Mouse (Mus musculus): ENCODE measurements at regions not wholly inside any gene's neighbourhood (a gene's known extent, or its start where the extent isn't known, plus 50 kb on each side); places are given as distances from the start of the nearest gene placed in this dataset.

GRCm38 (mm10) chr5:73782214-73783091 lies 131.3 kb downstream of the Spata18 start:
- WGBS = 36% methylated on average over 15 of the region's 15 CpGs
- no peaks in the 10 kb centered on the region for H3K27me3 ChIP-seq (ENCODE audit: control insufficient read depth, insufficient read depth, low read length)
- H3K9me3 ChIP-seq (replicated peaks; ENCODE audit: control insufficient read depth, low read length) = no peaks in the 10 kb centered on the region
- no peak overlapping the region for H3K4me3 ChIP-seq (replicated peaks; ENCODE audit: low read length)
- ATAC-seq (ENCODE audit: insufficient read depth, low FRiP score) = peak; percentile 40; the same call in 1 of the 2 replicates
- H3K9ac ChIP-seq (ENCODE audit: low read length) = no peak overlapping the region
- no peak overlapping the region for H3K27ac ChIP-seq (ENCODE audit: low read length)
- no peak overlapping the region for H3K4me2 ChIP-seq (ENCODE audit: low read depth, low read length)
- no peaks in the 10 kb centered on the region for H3K36me3 ChIP-seq (ENCODE audit: control insufficient read depth, insufficient read depth, low read length)
- H3K4me1 ChIP-seq (ENCODE audit: control insufficient read depth, insufficient read depth, low read length) = peaks cover 8% of the 10 kb centered on the region

- WGBS = 71% methylated on average over 5 of the region's 5 CpGs
- Histone ChIP-seq H3K4me1 (ENCODE audit: control insufficient read depth, insufficient read depth, low read length) (no peaks in the 10 kb centered on the region), H3K4me2 (ENCODE audit: low read depth, low read length) (no peak overlapping the region), H3K27ac (ENCODE audit: low read length) (no peak overlapping the region), H3K9ac (ENCODE audit: low read length) (no peak overlapping the region), H3K27me3 (ENCODE audit: control insufficient read depth, insufficient read depth, low read length) (no peaks in the 10 kb centered on the region), H3K9me3 (replicated peaks; ENCODE audit: control insufficient read depth, low read length) (no peaks in the 10 kb centered on the region), H3K4me3 (replicated peaks; ENCODE audit: low read length) (no peak overlapping the region), H3K36me3 (ENCODE audit: control insufficient read depth, insufficient read depth, low read length) (no peaks in the 10 kb centered on the region)
- no peak for ATAC-seq (ENCODE audit: insufficient read depth, low FRiP score)
Observed at GRCm38 (mm10) chr5:73787275-73787674, 136.1 kb downstream of the Spata18 start.

GRCm38 (mm10) chr5:73792216-73792615 lies 141.0 kb downstream of the Spata18 start:
- Histone ChIP-seq H3K9me3 (replicated peaks; ENCODE audit: control insufficient read depth, low read length) (no peaks in the 10 kb centered on the region), H3K4me3 (replicated peaks; ENCODE audit: low read length) (no peak overlapping the region), H3K27me3 (ENCODE audit: control insufficient read depth, insufficient read depth, low read length) (no peaks in the 10 kb centered on the region), H3K27ac (ENCODE audit: low read length) (no peak overlapping the region), H3K36me3 (ENCODE audit: control insufficient read depth, insufficient read depth, low read length) (no peaks in the 10 kb centered on the region), H3K4me2 (ENCODE audit: low read depth, low read length) (no peak overlapping the region), H3K9ac (ENCODE audit: low read length) (no peak overlapping the region), H3K4me1 (ENCODE audit: control insufficient read depth, insufficient read depth, low read length) (peaks cover 10% of the 10 kb centered on the region; the same call in 1 of the 2 replicates)
- no peak for ATAC-seq (ENCODE audit: insufficient read depth, low FRiP score)
- 68% methylated on average over 3 of the region's 3 CpGs for WGBS

DNA sequence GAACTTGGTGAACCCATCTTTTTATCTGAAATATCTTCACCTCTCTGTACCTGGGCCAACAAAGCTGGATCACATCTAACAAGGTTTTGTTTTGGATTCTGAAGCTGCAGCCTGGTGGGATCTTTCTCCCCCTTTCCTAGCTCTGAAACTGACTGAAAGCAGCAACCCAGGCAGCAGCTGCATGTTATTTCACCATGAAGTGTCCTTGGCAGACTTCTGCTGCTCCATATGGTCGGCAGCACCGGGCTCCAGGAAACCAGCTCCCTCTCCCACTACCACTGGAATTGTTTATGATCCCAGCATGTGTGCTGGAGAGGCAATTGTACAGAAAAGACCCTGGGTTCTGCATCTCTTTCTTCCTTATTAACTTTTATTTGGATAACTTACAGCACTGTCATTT lies 145.0 kb downstream of the Spata18 start:
- Histone ChIP-seq H3K4me3 (replicated peaks; ENCODE audit: low read length) (no peak overlapping the region), H3K36me3 (ENCODE audit: control insufficient read depth, insufficient read depth, low read length) (no peaks in the 10 kb centered on the region), H3K4me2 (ENCODE audit: low read depth, low read length) (no peak overlapping the region), H3K4me1 (ENCODE audit: control insufficient read depth, insufficient read depth, low read length) (peaks cover 10% of the 10 kb centered on the region; the same call in 1 of the 2 replicates), H3K9ac (ENCODE audit: low read length) (no peak overlapping the region), H3K9me3 (replicated peaks; ENCODE audit: control insufficient read depth, low read length) (no peaks in the 10 kb centered on the region), H3K27ac (ENCODE audit: low read length) (peak overlapping the region; percentile 82), H3K27me3 (ENCODE audit: control insufficient read depth, insufficient read depth, low read length) (no peaks in the 10 kb centered on the region)
- no peak; the same call in 1 of the 2 replicates for ATAC-seq (ENCODE audit: insufficient read depth, low FRiP score)
- 33% methylated on average over 2 of the region's 2 CpGs for WGBS

DNA sequence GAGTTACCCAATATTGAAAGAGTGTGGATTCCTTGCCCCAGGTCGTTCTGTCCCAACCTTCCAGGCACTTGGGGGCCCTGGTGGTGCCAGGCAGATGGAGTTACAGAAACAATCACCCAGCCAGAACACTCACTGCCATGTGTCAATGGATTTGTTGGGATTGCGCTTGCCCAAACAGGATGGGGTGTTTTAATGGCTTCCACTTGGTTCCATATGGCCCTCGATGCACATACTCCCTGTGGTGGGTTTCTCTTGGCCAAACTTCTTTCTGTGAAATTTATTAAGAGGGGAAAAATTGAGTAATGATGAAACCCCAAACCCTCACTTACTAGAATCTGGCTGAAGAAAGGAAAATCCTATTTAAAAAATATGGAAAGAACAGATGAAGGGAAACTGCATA lies 146.8 kb downstream of the Spata18 start:
- Histone ChIP-seq H3K27ac (ENCODE audit: low read length) (no peak overlapping the region), H3K9me3 (replicated peaks; ENCODE audit: control insufficient read depth, low read length) (no peaks in the 10 kb centered on the region), H3K27me3 (ENCODE audit: control insufficient read depth, insufficient read depth, low read length) (no peaks in the 10 kb centered on the region), H3K4me1 (ENCODE audit: control insufficient read depth, insufficient read depth, low read length) (peaks cover 10% of the 10 kb centered on the region; the same call in 1 of the 2 replicates), H3K36me3 (ENCODE audit: control insufficient read depth, insufficient read depth, low read length) (no peaks in the 10 kb centered on the region), H3K4me3 (replicated peaks; ENCODE audit: low read length) (no peak overlapping the region), H3K4me2 (ENCODE audit: low read depth, low read length) (no peak overlapping the region), H3K9ac (ENCODE audit: low read length) (no peak overlapping the region)
- ATAC-seq (ENCODE audit: insufficient read depth, low FRiP score) = no peak
- WGBS = 76% methylated on average over 3 of the region's 3 CpGs

- 0 out of 2 replicates have a peak, but pooled peaks have one; percentile 25 for ATAC-seq (ENCODE audit: insufficient read depth, low FRiP score)
- Histone ChIP-seq H3K27me3 (ENCODE audit: control insufficient read depth, insufficient read depth, low read length) (no peaks in the 10 kb centered on the region), H3K9me3 (replicated peaks; ENCODE audit: control insufficient read depth, low read length) (no peaks in the 10 kb centered on the region), H3K9ac (ENCODE audit: low read length) (no peak overlapping the region), H3K4me2 (ENCODE audit: low read depth, low read length) (no peak overlapping the region), H3K4me3 (replicated peaks; ENCODE audit: low read length) (no peak overlapping the region), H3K27ac (ENCODE audit: low read length) (no peak overlapping the region), H3K4me1 (ENCODE audit: control insufficient read depth, insufficient read depth, low read length) (no peaks in the 10 kb centered on the region), H3K36me3 (ENCODE audit: control insufficient read depth, insufficient read depth, low read length) (no peaks in the 10 kb centered on the region)
- WGBS = 55% methylated on average over 1 of the region's 1 CpGs
Observed at GRCm38 (mm10) chr5:73803431-73803830, 152.3 kb downstream of the Spata18 start.

DNA sequence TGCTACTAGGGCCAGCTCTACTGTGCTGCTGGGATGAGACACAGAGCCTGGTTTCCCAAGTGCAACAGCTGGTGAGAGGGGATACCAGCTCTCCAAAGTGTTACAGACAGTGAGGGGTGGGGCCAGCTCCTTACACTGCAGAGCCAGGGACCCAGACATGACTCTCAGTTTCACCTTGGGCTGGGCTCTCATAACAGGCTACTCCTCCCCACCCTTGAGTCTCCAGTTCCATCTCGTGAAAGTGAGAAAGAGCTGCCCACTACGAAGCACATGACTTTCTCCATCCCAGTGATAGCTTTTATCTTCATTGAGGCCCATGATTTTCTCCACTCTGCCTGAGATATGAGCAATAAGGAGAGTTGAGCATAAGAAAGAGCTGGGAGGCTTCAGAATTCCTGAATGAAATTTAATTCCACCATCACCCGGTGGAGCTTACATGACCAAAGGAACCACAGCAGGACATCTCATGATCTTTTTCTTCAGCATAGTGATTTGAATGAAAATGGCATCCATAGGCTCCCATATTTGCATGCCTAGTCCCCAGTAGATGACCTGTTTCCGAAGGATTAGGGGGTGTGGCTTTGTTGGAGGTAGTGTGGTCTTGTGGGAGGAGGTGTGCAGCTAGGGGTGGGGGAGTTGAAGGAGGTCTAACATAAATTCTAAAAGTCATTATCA lies 153.5 kb downstream of the Spata18 start:
- no peak overlapping the region for H3K4me3 ChIP-seq (replicated peaks; ENCODE audit: low read length)
- no peak for ATAC-seq (ENCODE audit: insufficient read depth, low FRiP score)
- WGBS = 77% methylated on average over 4 of the region's 4 CpGs
- no peaks in the 10 kb centered on the region for H3K27me3 ChIP-seq (ENCODE audit: control insufficient read depth, insufficient read depth, low read length)
- H3K9ac ChIP-seq (ENCODE audit: low read length) = no peak overlapping the region
- H3K36me3 ChIP-seq (ENCODE audit: control insufficient read depth, insufficient read depth, low read length) = no peaks in the 10 kb centered on the region
- H3K9me3 ChIP-seq (replicated peaks; ENCODE audit: control insufficient read depth, low read length) = no peaks in the 10 kb centered on the region
- no peak overlapping the region for H3K27ac ChIP-seq (ENCODE audit: low read length)
- H3K4me2 ChIP-seq (ENCODE audit: low read depth, low read length) = no peak overlapping the region
- H3K4me1 ChIP-seq (ENCODE audit: control insufficient read depth, insufficient read depth, low read length) = no peaks in the 10 kb centered on the region

- Histone ChIP-seq H3K4me3 (replicated peaks; ENCODE audit: low read length) (no peak overlapping the region), H3K36me3 (ENCODE audit: control insufficient read depth, insufficient read depth, low read length) (no peaks in the 10 kb centered on the region), H3K4me2 (ENCODE audit: low read depth, low read length) (no peak overlapping the region), H3K9ac (ENCODE audit: low read length) (no peak overlapping the region), H3K9me3 (replicated peaks; ENCODE audit: control insufficient read depth, low read length) (no peaks in the 10 kb centered on the region), H3K27me3 (ENCODE audit: control insufficient read depth, insufficient read depth, low read length) (no peaks in the 10 kb centered on the region), H3K4me1 (ENCODE audit: control insufficient read depth, insufficient read depth, low read length) (no peaks in the 10 kb centered on the region), H3K27ac (ENCODE audit: low read length) (no peak overlapping the region)
- ATAC-seq (ENCODE audit: insufficient read depth, low FRiP score) = no peak
- 52% methylated on average over 3 of the region's 3 CpGs for WGBS
Observed at GRCm38 (mm10) chr5:73810660-73811059, 159.5 kb downstream of the Spata18 start.

GRCm38 (mm10) chr5:73811094-73811521 lies 159.9 kb downstream of the Spata18 start:
- no peak overlapping the region for H3K27ac ChIP-seq (ENCODE audit: low read length)
- H3K4me1 ChIP-seq (ENCODE audit: control insufficient read depth, insufficient read depth, low read length) = no peaks in the 10 kb centered on the region
- WGBS = 51% methylated on average over 3 of the region's 3 CpGs
- H3K9me3 ChIP-seq (replicated peaks; ENCODE audit: control insufficient read depth, low read length) = no peaks in the 10 kb centered on the region
- H3K36me3 ChIP-seq (ENCODE audit: control insufficient read depth, insufficient read depth, low read length) = no peaks in the 10 kb centered on the region
- 0 out of 2 replicates have a peak, but pooled peaks have one; percentile 7 for ATAC-seq (ENCODE audit: insufficient read depth, low FRiP score)
- no peak overlapping the region for H3K4me2 ChIP-seq (ENCODE audit: low read depth, low read length)
- H3K9ac ChIP-seq (ENCODE audit: low read length) = no peak overlapping the region
- no peaks in the 10 kb centered on the region for H3K27me3 ChIP-seq (ENCODE audit: control insufficient read depth, insufficient read depth, low read length)
- H3K4me3 ChIP-seq (replicated peaks; ENCODE audit: low read length) = no peak overlapping the region
